Mouse (Mus musculus) liver, postnatal 0 days (tissue): ENCODE results near the gene Tvp23a. TPM values are rescaled to one million over a fixed set of nuclear protein-coding genes. Genes with fewer than 3 reads are reported as not detected.

ENCODE experiments used
- ATAC-seq: fragments of 200-750 bp; cut with Nextera tagmentation; 2 replicates; pipeline ENCODE4 v1.8.0; 2017; ENCODE audit warnings: mild to moderate bottlenecking, moderate library complexity
- DNase-seq: peaks from one replicate; pipeline ENCODE4 v3.0.0-alpha.2; 2016
- H3K27ac ChIP-seq: fragments of 300-500 bp; sonication (generic); 2 replicates; pipeline ENCODE4 v1.5.1; 2014; ENCODE audit warnings: antibody characterized with exemption, moderate library complexity, mild to moderate bottlenecking, low read depth
- H3K27me3 ChIP-seq: fragments of 300-500 bp; sonication (generic); 2 replicates; pipeline ENCODE4 v1.6.1; 2014; ENCODE audit warnings: low read length, control low read depth, mixed read lengths; ENCODE audit not compliant: insufficient read depth
- H3K36me3 ChIP-seq: fragments of 300-500 bp; sonication (generic); replicated peaks from 2 replicates; pipeline ENCODE4 v1.6.1; 2014; ENCODE audit warnings: mild to moderate bottlenecking, control low read depth, low read length, moderate library complexity, mixed read lengths; ENCODE audit not compliant: insufficient read depth
- H3K4me1 ChIP-seq: fragments of 300-500 bp; sonication (generic); 2 replicates; pipeline ENCODE4 v1.6.1; 2014; ENCODE audit warnings: antibody characterized with exemption, mild to moderate bottlenecking, control low read depth; ENCODE audit not compliant: insufficient read depth
- H3K4me2 ChIP-seq: fragments of 300-500 bp; sonication (generic); 2 replicates; pipeline ENCODE4 v1.6.1; 2014; ENCODE audit warnings: low read depth, mild to moderate bottlenecking, low read length, moderate library complexity, mixed read lengths
- H3K4me3 ChIP-seq: fragments of 300-500 bp; sonication (generic); 2 replicates; pipeline ENCODE4 v1.5.1; 2014; ENCODE audit warnings: low read depth, low read length
- H3K9ac ChIP-seq: fragments of 300-500 bp; sonication (generic); replicated peaks from 2 replicates; pipeline ENCODE4 v1.6.1; 2014; ENCODE audit warnings: mild to moderate bottlenecking, moderate library complexity
- H3K9me3 ChIP-seq: fragments of 300-500 bp; sonication (generic); 2 replicates; pipeline ENCODE4 v1.6.1; 2016; ENCODE audit warnings: mild to moderate bottlenecking, control low read depth, low read length, mixed read lengths
- CTCF ChIP-seq: sonication (generic); IDR thresholded peaks from 2 replicates; pipeline ENCODE4 v1.5.1; 2016; ENCODE audit warnings: antibody characterized with exemption, low read depth
- EP300 ChIP-seq: IDR thresholded peaks from 2 replicates; pipeline ENCODE4 v1.6.1; 2016; ENCODE audit warnings: antibody characterized with exemption, low read depth, mild to moderate bottlenecking
- whole genome bisulfite sequencing: fragments of 180-500 bp; shearing (Covaris S2); extraction: QIAGEN DNeasy Blood & Tissue Kit; methylation state at CpG from one replicate; pipeline ENCODE4 v1.1.7; 2014; ENCODE audit not compliant: insufficient replicate concordance; 5-methylcytosine and 5-hydroxymethylcytosine counted together
- polyA plus RNA-seq: library from polyadenylated mRNA; unstranded; fragments of >200 nt; fragmentation: Nextera tagmentation; extraction: Ambion mirVana; gene quantifications from 2 replicates; pipeline ENCODE4 v1.2.1, GENCODE M21; 2015

The Tvp23a gene
- polyA plus RNA-seq, 1 experiment from 2014 or later = 0.21 TPM

DNA sequence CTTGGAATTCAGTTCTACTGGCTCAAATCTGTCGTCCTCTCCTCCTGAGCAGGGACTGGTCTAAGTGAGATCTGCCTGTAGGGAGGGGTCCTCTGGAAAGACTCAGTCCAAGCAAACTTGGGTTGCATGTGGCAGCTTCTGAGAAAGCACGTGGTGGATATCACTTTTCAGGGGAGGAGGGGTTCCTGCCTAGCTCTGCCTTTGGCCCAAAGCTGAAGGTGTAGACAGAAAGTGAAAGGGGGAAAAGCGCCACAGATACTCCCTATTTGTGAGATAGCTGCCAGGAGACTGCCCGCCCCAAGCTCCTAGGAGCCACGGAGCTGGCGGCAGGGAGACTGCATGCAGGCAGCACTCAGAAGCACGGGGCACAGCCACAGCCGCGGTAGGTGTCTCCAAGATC lies 42.3 kb upstream of the Tvp23a start:
- H3K9ac ChIP-seq = no peak overlapping the region
- peak overlapping the region; percentile 61 for H3K4me2 ChIP-seq
- TF ChIP-seq CTCF = no peak
- TF ChIP-seq EP300 = no peak

DNA sequence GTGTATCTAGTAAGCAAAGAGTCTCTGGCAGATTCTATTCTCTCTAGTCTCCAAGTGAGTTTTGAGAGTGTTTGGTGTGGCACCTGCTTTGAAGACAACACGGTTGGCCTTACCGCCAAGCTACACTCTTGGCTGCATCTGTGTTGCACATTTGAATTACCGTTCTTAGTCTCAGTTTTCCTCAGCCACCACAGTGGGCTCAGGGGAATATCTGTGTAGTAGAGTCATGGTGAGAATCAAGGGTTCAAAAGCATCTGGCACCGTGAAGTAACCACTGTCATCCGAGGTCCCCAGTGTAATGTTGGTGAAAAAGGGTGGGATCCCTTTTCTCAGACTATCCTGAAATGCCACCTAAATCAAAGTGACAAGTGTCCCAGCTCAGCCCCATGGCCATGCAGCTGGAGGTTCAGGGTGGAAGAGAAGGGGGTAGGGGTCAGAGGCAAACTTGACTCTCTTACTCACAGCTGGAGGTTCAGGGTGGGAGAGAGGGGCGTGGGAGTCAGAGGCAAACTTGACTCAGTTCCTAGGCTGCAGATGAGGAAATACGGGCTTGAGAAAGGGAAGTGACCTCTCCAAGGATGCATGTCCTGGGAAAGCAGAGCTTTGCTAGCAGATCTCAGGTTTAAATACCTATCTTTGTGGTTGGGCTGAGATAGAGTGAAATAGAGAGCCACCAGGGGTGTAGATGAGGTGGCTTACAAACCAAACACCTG lies 41.8 kb upstream of the Tvp23a start:
- Histone ChIP-seq H3K36me3 (no peaks in the 10 kb centered on the region), H3K4me2 (no peak overlapping the region), H3K4me3 (no peak overlapping the region), H3K27ac (no peak overlapping the region), H3K9ac (no peak overlapping the region), H3K4me1 (no peaks in the 10 kb centered on the region), H3K9me3 (no peaks in the 10 kb centered on the region), H3K27me3 (peaks cover 7% of the 10 kb centered on the region; the same call in 1 of the 2 replicates)
- TF ChIP-seq EP300 (no peak), CTCF (no peak)
- ATAC-seq (no peak), DNase-seq (no peak)
- 57% methylated on average over 7 of the region's 7 CpGs for WGBS

More for the DNA sequence above, 42.3 kb upstream of the Tvp23a start:
- Histone ChIP-seq H3K4me3 (peak overlapping the region; percentile 25; the same call in 1 of the 2 replicates), H3K36me3 (no peaks in the 10 kb centered on the region), H3K9me3 (no peaks in the 10 kb centered on the region), H3K27me3 (peaks cover 7% of the 10 kb centered on the region; the same call in 1 of the 2 replicates), H3K27ac (no peak overlapping the region), H3K4me1 (no peaks in the 10 kb centered on the region)
- no peak for DNase-seq
- ATAC-seq = no peak
- 9% methylated on average over 9 of the region's 9 CpGs for WGBS

DNA sequence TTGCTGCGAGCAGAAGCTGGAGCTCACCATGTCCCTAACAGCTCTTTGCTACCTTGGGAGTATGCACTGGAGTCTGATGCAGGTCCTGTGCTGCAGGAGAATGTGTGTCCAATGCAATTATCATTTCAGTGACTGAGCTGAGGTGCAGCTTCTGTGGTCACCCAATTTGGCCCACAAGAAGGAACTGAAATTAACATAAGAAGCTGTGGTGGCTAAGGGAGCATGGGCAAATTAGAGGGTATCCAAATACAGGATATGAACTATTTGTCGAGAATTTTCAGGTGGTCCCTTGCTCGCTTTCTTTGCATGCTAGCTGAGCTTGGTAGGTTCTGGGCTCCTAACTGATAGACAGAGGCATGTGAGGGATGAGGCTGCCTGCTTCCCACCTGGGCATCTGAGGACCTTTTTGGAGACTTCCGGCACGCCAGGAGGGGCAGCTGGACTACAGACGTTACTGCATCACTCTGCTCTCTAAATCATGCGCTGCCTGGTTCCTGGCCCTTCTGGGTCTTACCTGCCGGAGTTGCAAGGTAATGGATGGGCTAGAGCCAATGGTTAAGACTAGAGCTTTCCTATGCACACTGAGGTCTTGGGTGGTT lies 40.8 kb upstream of the Tvp23a start:
- no peaks in the 10 kb centered on the region for H3K9me3 ChIP-seq
- 67% methylated on average over 8 of the region's 8 CpGs for WGBS
- DNase-seq (no peak), ATAC-seq (no peak)
- no peak overlapping the region for H3K27ac ChIP-seq
- H3K36me3 ChIP-seq = no peaks in the 10 kb centered on the region
- H3K4me2 ChIP-seq = no peak overlapping the region
- H3K27me3 ChIP-seq = peaks cover 7% of the 10 kb centered on the region; the same call in 1 of the 2 replicates
- no peaks in the 10 kb centered on the region for H3K4me1 ChIP-seq
- no peak overlapping the region for H3K4me3 ChIP-seq
- TF ChIP-seq EP300 = no peak
- TF ChIP-seq CTCF = no peak
- no peak overlapping the region for H3K9ac ChIP-seq

DNA sequence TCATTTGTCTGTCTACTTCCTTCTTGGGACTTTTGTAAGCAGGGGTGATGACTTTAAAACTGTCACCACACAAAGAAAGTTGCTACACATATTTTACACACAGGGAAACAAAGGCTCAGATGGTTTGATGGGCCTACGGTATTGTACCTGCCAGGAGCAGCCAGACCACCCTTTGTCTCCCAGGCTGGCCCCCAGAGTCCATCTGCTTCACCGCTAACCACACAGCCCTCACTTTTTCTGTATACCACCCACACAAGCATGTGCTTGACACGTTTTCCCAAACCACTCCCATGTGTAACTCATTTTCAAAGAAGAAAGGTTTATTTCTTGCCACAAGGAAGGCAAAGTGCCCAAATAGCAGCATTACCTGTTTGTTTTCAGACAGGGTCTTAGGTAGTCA lies 39.8 kb upstream of the Tvp23a start:
- WGBS = 57% methylated on average over 3 of the region's 3 CpGs
- H3K9ac ChIP-seq = no peak overlapping the region
- no peaks in the 10 kb centered on the region for H3K9me3 ChIP-seq
- H3K4me2 ChIP-seq = no peak overlapping the region
- ATAC-seq (no peak), DNase-seq (no peak)
- TF ChIP-seq CTCF (no peak), EP300 (no peak)
- H3K4me1 ChIP-seq = no peaks in the 10 kb centered on the region
- H3K4me3 ChIP-seq = no peak overlapping the region
- no peak overlapping the region for H3K27ac ChIP-seq
- H3K36me3 ChIP-seq = no peaks in the 10 kb centered on the region
- H3K27me3 ChIP-seq = peaks cover 7% of the 10 kb centered on the region; the same call in 1 of the 2 replicates

DNA sequence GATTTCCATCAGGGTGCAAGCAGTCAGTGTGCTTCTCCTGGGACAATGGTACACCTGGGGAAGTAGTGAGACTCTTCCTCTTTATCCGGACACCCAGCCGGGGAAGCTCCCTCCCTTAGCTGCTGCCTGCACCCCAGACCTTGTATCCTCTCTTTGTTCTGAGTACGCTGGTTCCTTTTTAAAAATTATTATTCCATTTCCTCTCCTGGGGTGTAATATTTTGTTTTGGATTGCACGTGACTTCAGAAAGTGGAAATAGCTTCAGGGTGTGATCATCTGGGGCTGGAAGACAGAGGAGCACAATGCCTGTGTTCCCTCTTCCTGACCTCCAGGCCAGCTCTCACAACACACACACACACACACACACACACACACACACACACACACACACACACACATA lies 35.2 kb upstream of the Tvp23a start:
- H3K4me3 ChIP-seq = no peak overlapping the region
- H3K27ac ChIP-seq = no peak overlapping the region
- DNase-seq (no peak), ATAC-seq (no peak)
- H3K36me3 ChIP-seq = no peaks in the 10 kb centered on the region
- 42% methylated on average over 4 of the region's 4 CpGs for WGBS
- H3K4me1 ChIP-seq = no peaks in the 10 kb centered on the region
- TF ChIP-seq EP300 = no peak
- TF ChIP-seq CTCF = no peak
- H3K4me2 ChIP-seq = no peak overlapping the region
- H3K9ac ChIP-seq = no peak overlapping the region
- no peaks in the 10 kb centered on the region for H3K9me3 ChIP-seq
- no peaks in the 10 kb centered on the region for H3K27me3 ChIP-seq

DNA sequence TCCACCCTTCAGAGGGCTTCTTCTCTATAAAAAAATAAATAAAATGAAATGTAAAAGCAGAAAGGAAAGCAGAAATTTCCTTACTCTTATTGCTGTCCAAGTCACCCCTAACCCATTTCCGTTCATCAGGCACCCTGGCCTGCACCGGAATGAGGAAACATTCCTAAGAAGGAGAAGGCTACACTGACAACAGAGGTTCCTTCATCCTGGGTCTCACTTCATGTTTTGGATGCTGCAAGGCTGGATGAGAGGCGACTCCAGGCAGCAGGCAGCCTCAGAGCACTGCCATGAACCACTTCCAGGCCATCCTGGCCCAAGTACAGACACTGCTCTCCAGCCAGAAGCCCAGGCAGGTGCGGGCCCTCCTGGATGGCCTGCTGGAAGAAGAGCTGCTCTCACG lies 32.7 kb upstream of the Tvp23a start, which contains the start of gene Ciita:
Gene Ciita (plus strand): TSS at position 203 of the 400 bp plus-strand sequence.
- TF ChIP-seq EP300 = no peak
- no peak for TF ChIP-seq CTCF
- DNase-seq = no peak
- Histone ChIP-seq H3K9ac (no peak within 1 kb of the TSS), H3K4me2 (no peak within 1 kb of the TSS), H3K36me3 (no peaks in the 10 kb centered on the region), H3K4me3 (no peak within 1 kb of the TSS), H3K9me3 (no peaks in the 10 kb centered on the region), H3K4me1 (peaks cover 3% of the 10 kb centered on the region), H3K27me3 (no peaks in the 10 kb centered on the region), H3K27ac (no peak within 1 kb of the TSS)
- WGBS = 66% methylated on average over 5 of the region's 5 CpGs
- ATAC-seq = no peak
